Comparison of ENCODE assay signal across 14 mouse cellular contexts in the genomic region with DNA sequence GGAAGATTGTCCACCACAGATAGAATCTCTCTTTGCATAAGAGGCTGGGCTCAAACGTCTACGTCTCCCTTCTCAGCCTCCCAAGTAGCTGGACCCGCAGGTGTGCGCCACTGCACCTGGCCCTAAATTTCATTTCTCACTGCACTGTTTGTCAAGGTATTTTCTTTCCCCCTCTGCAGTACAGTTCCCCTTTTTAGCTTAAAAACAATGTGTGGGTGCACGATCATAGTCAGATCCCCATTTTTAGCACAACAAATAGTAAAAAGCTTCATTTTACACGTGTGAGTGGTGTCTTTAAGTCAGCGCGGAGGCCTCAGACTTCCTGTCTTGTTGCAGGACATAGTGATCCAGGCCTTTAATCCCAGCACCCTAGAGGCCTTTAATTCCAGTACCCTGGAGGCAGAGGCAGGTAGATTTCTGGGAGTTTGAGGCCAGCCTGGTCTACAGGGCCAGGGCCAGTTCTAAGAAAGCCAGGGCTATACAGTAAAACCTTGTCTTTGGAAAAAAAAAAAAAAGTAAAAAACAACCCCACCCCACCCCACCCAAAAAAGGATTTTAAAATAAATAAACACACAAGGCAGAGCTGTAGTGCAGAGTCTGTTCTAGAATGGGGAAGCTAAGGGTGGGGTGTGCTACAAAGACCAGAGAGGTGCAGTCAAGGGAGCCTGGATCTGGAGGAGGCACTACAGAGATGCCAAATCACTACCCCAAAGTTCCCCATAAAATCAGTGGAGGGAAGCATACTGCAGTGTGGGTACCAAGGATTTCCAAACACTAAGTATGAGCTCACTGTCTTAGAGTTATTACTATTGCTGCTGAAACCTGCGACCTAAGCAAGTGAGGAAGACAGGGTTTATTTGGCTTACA.
"Had no signal": no experiment of that assay in that cellular context is flagged by ENCODE, and none has a peak within 500 bp of the region (broad histone marks: within the 10 kb centered on the region; RNA-seq: fewer than 3 reads in every experiment).

No protein-coding gene starts in this region.

- H3K27me3 ChIP-seq: kidney, embryonic 15.5 days; limb, embryonic 13.5 days; liver, embryonic 15.5 days; neural tube, embryonic 13.5 days; stomach, embryonic 15.5 days had no signal

- H3K4me3 ChIP-seq: kidney, embryonic 15.5 days; limb, embryonic 13.5 days; liver, embryonic 15.5 days; midbrain, embryonic 10.5 days; neural tube, embryonic 13.5 days; stomach, embryonic 15.5 days had no signal

- H3K9me3 ChIP-seq: kidney, embryonic 15.5 days; limb, embryonic 13.5 days; liver, embryonic 15.5 days; midbrain, embryonic 10.5 days; neural tube, embryonic 13.5 days; stomach, embryonic 15.5 days had no signal

- H3K27ac ChIP-seq: kidney, embryonic 15.5 days; limb, embryonic 13.5 days; liver, embryonic 15.5 days; midbrain, embryonic 10.5 days; neural tube, embryonic 13.5 days; stomach, embryonic 15.5 days had no signal

- H3K36me3 ChIP-seq: kidney, embryonic 15.5 days; limb, embryonic 13.5 days; liver, embryonic 15.5 days; midbrain, embryonic 10.5 days; neural tube, embryonic 13.5 days; stomach, embryonic 15.5 days had no signal

- DNase-seq: kidney, adult 2 months; kidney, postnatal 14 days; left cerebral cortex, postnatal 4 days; lung, embryonic 14.5 days; lung, postnatal 10 days; midbrain, embryonic 14.5 days; thymus, adult 2 months; thymus, postnatal 25 days had no signal
